Mouse (Mus musculus) heart, postnatal 10 days (tissue): ENCODE measurements around the gene Hspa12b. TPM values are rescaled to one million over a fixed set of nuclear protein-coding genes. Genes with fewer than 3 reads are reported as not detected.

Experiments used
- DNase-seq, 2 experiments: peaks; one replicate each; pipeline ENCODE4 v3.0.0; 2021
- intact Hi-C: fragments of 180-260 bp; cut with DNase I; formaldehyde crosslinking; loops from one replicate; pipeline ENCODE4 v1.15.1; 2025
- total RNA-seq, 2 experiments: library from RNA; stranded (reverse); gene quantifications; 2 replicates each; pipeline ENCODE4 v1.2.3; 2021

The Hspa12b gene
- total RNA-seq, 2 experiments from 2014 or later: 44.1 to 52.4 TPM

GRCm38 (mm10) chr2:131146193-131147042, 19.3 kb downstream of the Hspa12b start:
- intact Hi-C loops: no loop called here
- no peak for DNase-seq

DNA sequence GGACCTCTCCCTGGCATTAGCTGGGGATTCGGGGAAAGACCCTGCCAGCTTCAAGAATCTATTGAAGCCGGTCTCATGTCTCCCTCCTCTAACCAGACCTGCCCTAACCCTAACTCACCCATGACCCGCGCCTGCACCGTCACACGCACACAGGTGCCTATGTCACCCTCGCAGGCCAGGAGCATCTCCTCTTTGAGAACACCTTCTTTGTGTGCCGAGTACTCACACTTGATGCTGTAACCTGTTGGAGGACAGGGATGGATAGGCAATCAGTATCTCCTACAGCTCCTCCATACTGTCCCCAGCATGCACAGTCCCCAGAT, 19.9 kb downstream of the Hspa12b start:
- intact Hi-C loops: no loop called here

DNA sequence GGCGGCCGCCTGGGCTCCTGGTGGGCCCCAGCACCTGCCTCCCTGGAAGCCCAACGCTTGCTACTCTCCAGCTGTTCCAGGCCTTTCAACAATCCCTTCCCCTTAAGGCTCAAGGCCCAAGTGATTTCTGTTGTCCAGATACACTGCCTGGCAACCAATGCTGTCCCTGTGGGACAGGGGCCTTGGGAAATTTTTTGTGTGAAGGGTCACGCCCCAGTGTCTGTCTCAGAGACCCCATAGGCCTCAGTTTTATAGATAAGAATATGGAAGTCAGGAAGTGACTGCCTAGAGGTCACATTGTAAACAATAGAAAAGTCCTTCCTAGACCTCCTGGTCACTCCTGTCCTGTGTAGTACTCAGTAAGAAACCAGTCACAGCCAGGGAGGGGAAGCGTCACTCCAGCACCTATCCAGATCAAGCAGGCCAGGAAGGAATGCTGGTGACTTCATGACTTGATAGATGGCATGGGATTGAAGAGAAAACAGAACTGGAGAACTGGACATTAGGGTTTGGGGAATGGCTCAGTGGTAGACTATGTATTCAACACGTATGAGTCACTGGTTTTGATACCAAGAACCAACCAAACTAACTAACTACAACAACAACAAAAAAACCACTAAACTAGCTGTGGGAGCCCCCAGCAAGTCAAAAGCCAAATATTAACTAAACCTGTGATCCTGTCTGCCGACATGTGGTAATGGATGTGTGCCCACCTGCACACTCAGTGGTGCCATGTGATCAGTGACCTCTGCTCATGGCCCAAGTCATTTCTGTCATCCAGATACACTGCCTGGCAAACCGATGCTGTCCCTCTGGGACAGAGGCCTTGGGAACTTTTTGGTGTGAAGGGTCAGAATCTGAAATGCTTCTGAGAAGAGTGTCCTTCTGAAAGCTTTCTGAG, 21.5 kb downstream of the Hspa12b start:
- intact Hi-C loops: no loop called here
- DNase-seq: no peak

More for the DNA sequence above, 19.9 kb downstream of the Hspa12b start:
- DNase-seq: no peak

DNA sequence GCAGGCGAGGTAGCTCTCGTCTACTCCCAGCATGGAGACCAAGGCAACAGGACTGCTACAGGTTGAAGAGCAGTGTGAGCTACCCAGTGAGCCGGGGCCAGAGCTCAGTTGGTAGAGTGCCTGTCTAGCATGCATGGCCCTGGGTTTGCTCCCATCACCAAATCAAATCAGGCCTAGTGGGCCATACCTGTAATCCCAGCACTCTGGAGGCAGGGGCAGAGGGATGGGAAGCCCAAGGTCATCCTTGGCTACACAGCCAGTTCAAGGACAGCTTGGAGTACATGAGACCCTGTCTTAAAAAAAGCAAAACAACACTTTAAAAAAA, 22.1 kb downstream of the Hspa12b start:
- intact Hi-C loops: no loop called here
- no peak for DNase-seq

DNA sequence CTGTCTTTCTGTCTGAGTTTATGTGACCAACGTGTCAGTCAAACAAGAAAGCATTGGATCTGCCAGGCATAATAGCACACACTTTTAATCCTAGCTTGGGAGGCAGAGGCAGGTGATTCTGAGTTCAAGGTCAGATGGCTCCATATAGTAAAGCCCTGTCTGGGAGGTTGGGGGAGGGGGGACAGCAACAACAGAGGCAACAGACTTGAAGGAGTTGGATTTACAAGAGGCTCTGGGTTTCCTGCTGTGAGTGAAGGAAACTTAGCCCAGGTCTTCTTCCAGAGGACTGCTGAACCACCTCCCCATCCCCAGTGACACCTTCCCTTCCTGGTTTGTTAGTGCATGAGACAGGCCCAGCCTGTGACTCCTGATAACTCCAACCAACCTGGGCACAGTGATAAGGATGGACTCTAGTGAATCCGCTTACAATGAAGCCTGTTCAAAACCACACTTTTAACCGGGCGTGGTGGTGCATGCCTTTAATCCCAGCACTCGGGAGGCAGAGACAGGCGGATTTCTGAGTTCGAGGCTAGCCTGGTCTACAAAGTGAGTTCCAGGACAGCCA, 25.2 kb downstream of the Hspa12b start:
- intact Hi-C loops: no loop called here
- DNase-seq: no peak

DNA sequence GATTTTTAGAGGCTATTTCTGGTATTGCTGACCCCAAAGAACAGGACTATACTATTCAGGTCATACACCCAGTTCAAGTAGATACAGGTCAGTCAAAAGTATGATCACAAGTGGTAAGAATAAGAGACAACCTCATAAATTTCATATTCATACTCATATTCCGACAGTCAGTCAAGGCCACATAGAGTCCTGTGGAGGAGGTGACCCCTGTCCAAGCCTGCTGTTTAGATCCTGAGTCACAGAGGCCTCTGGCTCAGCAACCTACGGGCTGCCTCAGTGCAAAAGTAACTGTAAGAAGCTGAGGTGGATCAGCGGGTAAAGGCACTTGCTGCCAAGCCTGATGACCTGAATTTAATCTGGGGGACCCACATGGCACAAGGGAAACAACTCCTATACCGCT, 27.0 kb downstream of the Hspa12b start:
- intact Hi-C loops: no loop called here
- no peak for DNase-seq

DNA sequence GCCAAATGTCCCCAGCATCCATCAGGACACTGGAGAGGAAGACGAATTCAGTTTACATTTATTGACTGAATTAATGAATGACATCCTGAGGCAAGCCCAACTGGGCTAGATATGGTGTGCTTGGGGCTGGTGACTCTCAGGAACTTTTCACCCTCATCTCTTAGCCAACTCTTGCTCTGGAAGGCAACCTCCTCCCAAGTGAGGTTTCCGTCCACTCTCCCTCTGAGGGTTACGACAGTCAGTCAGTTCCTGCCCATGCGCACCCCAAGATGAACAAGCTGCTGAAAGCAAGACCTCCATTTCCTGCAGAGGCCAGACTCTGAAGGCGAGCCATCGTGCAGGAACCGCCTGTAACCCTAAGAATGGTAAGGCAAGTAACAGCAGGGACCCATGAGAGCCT, 29.9 kb downstream of the Hspa12b start:
- intact Hi-C loops: no loop called here
- no peak for DNase-seq

- DNase-seq: no peak
- intact Hi-C loops: no loop called here
Observed at GRCm38 (mm10) chr2:131159491-131159910, 32.4 kb downstream of the Hspa12b start.

- DNase-seq: peak; percentile 97 to 98
- intact Hi-C loops: loop anchor here (1.0 to 10.0 kb wide), 4 partner anchors 19 to 195 kb away; no protein-coding TSS in a partner anchor
Observed at GRCm38 (mm10) chr2:131159938-131160581, 33.0 kb downstream of the Hspa12b start, which contains the start of gene 1700037H04Rik. TSS of gene 1700037H04Rik (minus strand) at chr2:131160081.

GRCm38 (mm10) chr2:131160671-131161111, 33.6 kb downstream of the Hspa12b start:
- DNase-seq: peak; percentile 65 to 67
- intact Hi-C loops: loop anchor here (1.0 to 10.0 kb wide), 4 partner anchors 18 to 196 kb away; no protein-coding TSS in a partner anchor

DNA sequence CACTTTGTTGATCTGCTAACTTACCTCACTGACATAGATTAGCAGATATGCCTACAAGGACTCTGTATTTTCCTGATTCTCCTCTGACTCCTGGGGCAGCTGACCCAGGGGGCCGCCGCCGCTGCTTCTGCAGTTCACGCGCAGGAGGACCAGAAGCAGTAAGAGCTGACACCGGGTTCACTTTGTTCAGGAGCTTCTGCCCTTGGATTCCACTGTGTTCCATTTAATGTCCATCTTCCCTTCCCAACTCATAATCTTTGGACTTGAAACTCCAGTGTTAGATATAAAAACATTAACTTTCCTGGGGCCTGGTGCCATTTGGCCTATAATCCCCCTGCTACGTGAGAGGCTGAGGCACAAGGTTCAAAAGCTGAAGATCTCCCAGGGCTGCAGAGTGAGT, 36.8 kb downstream of the Hspa12b start:
- intact Hi-C loops: loop anchor here (10.0 kb wide), 1 partner anchor 199 kb away; no protein-coding TSS in a partner anchor
- DNase-seq: no peak

DNA sequence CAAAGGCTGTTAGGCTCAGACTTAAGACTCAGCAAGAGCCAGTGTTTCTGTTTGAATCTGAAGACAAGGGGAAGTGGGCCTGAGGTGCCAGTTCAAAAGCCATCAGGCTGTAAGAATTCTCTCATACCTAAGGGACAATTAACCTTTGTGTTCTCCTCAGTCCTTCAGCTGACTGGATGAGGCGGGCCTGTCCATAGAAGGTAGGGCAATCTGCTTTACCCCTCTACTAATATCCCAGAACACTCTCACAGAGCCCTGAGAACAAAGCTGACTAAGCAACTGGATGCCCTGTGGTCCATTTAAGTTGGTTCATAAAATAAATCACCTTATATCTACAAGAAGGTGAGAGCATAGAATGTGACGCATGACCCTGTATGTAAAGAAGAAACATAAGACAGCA, 39.1 kb downstream of the Hspa12b start:
- DNase-seq: no peak
- intact Hi-C loops: loop anchor here (10.0 kb wide), 1 partner anchor 201 kb away; no protein-coding TSS in a partner anchor

DNA sequence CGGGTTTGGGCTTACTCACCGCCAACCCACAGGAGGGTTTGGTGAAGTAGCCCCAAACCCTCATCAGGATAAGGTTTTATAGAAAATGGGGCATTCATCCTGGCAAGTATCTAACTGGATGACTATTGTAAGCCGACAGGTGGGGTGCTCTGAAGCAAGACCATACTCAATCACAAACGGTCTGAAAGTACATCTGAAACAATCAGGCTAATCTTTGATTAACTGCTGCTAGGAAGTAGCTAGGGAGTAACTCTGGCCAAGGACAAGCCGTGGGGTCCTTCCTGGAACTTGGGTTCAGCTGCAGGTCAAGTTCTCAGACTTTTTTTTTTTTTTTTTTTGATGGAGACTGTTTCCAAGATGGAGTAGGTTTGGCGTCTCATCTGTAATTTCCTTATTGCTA, 40.9 kb downstream of the Hspa12b start:
- intact Hi-C loops: loop anchor here (10.0 kb wide), 1 partner anchor 203 kb away; no protein-coding TSS in a partner anchor
- DNase-seq: no peak

GRCm38 (mm10) chr2:131168914-131169313, 41.8 kb downstream of the Hspa12b start:
- DNase-seq: no peak
- intact Hi-C loops: loop anchor here (10.0 kb wide), 1 partner anchor 204 kb away; no protein-coding TSS in a partner anchor

DNA sequence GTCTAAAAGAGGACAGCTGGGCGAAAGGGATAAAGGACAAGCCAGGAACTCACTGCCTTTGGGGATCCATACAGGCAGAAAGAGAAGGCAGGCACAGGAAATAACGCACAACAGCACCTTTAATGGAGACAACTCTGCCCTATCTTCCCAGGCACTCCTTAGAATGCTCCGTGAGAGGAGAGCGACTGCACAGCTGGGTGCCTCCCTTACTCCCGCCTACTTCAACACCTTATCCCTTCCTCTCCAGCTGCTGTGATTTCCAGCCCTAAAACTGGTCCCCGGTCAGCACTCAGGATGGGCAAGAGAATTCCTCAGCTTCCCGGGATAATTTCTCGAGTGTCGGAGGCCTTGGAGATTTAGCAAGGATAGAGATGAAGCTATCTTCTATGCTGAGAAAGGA, 43.9 kb downstream of the Hspa12b start:
- intact Hi-C loops: no loop called here

DNA sequence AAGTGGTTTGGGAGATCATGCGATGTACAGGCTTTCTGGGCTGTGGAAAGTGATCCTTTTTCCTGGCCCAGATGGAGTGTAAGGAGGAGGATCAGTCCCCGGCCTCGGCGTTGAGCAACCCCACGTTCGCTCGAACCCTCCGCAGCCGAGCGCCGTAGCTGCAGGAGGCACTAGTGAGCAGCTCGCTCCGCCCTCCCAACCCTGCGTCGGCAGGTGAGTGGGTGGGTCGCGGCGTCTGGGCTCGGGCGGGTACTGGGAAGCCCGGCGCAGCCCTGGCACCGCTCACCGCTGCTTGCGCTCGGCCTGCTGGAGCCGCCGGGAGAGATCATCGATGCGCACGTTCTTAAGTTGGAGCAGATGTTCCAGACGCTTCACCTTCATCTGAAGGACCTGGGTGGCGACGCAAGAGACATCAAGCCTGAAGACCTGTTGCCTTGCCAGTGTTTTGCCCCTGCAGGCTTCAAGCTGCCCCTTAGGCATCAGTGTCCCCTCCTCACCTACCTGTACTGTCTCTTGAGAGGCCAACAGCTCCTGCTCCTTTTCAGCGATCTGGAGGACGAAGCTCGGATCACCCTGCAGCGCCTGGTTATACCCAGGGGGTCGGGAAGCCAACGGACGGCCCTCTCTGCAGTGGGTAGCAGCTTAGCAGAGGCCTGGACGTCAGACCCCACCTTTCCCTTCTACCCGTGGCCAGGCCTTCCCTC, 44.5 kb downstream of the Hspa12b start:
- intact Hi-C loops: no loop called here
- peak; percentile 61 to 67 for DNase-seq

More for the DNA sequence above, 43.9 kb downstream of the Hspa12b start:
- no peak for DNase-seq

- intact Hi-C loops: no loop called here
- DNase-seq: no peak
Observed at GRCm38 (mm10) chr2:131172322-131172721, 45.2 kb downstream of the Hspa12b start.

- peak; percentile 76 to 80 for DNase-seq
- intact Hi-C loops: no loop called here
Observed at GRCm38 (mm10) chr2:131174700-131175099, 47.6 kb downstream of the Hspa12b start.

- DNase-seq: no peak
- intact Hi-C loops: no loop called here
Observed at GRCm38 (mm10) chr2:131175286-131175944, 48.3 kb downstream of the Hspa12b start.
